Mouse (Mus musculus): ENCODE data around the gene Adgrl2.

The Adgrl2 gene

DNA sequence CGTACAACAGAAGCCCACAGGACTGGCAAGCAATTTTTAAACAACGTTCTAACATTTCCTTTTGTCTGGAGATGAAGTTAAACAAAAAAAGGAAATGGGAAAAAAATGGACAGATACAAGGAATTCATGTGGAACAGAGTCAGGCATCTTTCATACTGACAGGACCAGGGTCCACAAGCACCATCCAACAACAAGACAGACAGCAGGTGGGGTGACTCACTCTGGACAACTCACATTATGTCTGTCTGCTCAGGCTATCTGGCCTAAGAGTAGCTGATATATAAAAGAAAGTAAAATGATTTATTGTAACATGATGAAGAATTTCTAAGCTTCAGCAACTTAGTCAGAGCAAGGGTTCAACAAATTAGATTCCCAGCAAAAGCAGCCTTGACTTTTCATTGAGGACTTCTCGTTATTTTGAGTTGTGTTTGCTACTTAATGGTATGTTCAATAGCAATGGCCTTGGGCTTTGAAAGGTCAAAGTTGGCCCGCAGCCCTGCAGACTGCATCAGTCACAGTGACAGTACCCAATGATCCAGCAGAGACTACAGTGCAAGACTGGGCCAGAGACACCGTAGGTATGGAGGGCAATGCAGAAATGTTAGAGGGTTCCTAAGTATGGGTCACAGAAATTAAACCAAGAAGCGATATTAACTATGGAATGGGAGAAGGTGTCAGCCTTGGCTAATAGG lies 171.8 kb downstream of the Adgrl2 start:
- DNase-seq, result no peak

DNA sequence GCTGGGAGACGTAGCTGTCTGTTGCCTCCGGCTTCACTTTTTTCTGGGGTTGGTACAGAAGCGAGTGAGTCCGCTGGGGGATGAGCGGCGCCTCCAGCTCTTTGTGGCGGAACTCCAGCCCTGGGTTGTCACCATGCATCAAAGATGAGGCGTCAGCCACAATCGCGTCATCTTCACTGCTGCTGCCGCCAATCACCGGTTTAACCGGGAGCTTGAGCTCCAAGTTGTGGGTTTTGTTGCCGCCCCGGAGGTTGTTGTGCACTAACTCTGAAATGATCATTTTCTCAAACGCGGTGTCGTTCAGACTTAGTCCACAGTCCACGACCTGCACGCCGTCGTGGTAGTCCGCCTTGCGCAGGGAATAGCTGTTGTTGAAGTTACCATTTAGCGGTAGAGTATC lies 172.9 kb downstream of the Adgrl2 start:
- no peak for DNase-seq

DNA sequence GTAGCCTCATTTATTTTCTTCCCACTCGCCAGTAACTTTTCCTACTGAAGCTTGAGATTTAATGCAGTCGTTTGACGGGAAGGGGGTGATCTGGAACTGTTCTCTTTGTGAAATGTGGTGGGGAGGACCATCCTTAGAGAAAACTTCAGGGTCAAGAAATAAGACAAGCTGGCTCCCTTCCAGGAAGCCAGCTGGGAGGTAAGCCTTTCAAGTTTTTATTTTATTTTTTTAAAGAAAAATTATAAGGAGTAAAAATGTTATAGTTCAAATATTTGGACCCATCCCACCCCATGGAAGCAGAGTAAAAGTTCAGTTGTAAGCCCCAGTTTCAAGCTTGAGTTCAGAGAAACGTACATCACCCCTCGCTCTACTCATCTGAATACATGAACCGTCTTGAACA lies 177.2 kb downstream of the Adgrl2 start:
- DNase-seq, result no peak

DNA sequence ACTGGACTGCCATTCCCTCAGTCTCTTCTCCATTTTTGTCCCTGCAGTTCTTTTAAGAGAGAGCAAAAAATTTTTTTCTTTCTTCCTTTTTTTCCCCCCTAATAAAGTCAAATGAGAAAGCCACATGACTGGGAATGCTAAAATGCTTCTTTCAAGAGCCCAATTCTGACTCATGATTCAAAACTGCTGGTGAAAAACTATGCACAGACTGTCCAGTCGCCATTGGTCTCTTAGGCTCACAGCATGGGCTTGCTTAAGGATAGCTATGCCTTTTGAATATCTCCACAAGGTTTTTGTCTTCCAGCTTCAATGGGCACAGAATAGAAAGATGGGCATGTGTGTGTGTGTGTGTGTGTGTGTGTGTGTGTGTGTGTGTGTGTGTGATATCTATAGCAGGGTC lies 178.3 kb downstream of the Adgrl2 start:
- DNase-seq, result no peak

DNA sequence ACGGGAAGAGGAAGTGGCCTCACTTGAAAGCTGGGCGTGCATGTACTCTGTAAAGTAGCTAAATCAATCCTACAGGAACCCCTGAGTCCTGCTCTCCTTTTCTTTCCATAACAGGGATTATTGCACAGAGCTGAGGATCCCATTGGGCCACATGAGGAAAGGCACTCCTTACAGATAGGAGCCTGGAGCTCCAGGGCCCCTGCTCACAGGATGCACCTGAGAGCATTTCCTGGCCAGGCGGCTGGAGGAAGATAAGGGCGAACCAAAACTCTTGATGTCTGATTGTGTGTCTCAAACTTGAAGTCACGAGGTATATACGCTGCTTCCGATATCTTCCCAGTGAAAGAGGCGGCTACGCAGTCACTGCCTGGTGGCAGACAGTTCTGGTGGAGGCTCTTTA lies 183.4 kb downstream of the Adgrl2 start:
- DNase-seq, result no peak

DNA sequence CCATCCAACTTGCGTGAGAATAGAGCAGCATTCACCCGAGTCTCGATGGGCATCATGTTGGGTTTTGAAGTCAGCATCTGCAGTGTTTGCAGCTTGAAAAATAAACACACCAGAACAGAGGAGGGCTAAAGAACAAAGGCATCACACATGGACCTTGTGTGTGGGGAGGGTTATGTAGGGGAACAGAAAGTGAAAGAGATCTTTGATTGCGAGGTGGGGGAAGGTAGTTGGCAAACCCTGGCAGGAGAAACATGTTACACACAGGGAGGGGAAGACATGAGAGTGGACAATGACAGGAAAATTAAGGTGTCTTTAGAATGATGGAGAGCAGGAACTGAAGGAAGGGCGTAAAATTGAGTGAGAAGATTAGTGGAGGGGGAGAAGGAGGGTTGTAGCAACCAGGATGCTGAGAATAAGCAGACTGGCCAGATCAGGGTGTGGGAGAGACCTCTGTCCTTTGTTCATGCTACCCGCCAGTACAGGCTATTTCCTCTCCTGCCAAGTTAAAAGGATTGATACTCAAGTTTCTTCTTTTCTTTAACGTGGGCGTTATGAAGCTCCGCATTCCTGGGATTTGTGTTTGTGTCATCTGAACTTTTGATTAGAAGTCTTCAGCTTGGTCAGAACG lies 197.0 kb downstream of the Adgrl2 start:
- DNase-seq, result no peak

DNA sequence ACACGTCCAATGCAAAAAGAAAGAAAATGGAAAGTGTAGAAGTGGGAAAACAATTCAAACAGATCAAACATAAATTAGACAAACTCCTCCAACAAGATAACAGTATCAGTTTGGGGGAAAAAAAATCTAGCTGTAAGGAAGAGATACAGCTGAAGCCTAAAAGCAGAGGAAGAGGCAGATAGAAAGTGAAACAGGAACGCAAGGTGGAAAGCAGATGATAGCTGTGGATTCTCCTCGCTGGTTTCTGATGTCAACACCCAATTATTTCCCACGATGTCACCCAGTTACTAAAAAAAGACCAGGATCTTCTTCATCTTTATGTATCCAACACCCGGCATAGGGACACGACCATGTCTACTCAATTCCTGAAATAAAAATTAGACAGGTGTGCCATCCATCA lies 220.0 kb downstream of the Adgrl2 start:
- DNase-seq, result no peak
